Mouse (Mus musculus) small intestine, adult 2 months (tissue): Measurements from ENCODE around the gene Enoph1.

Experiments used
- CTCF ChIP-seq: fragments of 200-500 bp; IDR thresholded peaks from 2 replicates; pipeline ENCODE4 v1.5.1; 2012; ENCODE audit warnings: low read depth, mild to moderate bottlenecking, control low read depth, inconsistent platforms, low read length, moderate library complexity, mixed read lengths; ENCODE audit not compliant: insufficient replicate concordance, insufficient read length; ENCODE audit errors: extremely low read depth
- POLR2A ChIP-seq: fragments of 200-500 bp; IDR thresholded peaks from 2 replicates; pipeline ENCODE4 v1.6.1; 2012; ENCODE audit warnings: low read depth, mild to moderate bottlenecking, control low read depth, inconsistent platforms, low read length, moderate library complexity

GRCm38 (mm10) chr5:100030069-100030468 is 9.7 kb upstream of the Enoph1 start:
- no peak for TF ChIP-seq POLR2A
- TF ChIP-seq CTCF: no peak
